Mouse (Mus musculus) lung, postnatal 4 days (tissue): ENCODE measurements at regions not wholly inside any gene's neighbourhood (a gene's known extent, or its start where the extent isn't known, plus 50 kb on each side); places are given as distances from the start of the nearest gene placed in this dataset.
"Not testable (repeated sequence)": the region's sequence is repeated elsewhere in the genome, so short reads cannot be mapped to it uniquely, and the experiment has no call there.

Source experiments
- DNase-seq, 2 experiments: peaks; one replicate each; pipeline ENCODE4 v3.0.0; 2021

GRCm38 (mm10) chr5:18502831-18503230, 142.7 kb upstream of the Gnai1 start:
- DNase-seq = no peak

- no peak for DNase-seq
Measured at GRCm38 (mm10) chr5:18494305-18494704, 134.2 kb upstream of the Gnai1 start.

GRCm38 (mm10) chr5:18489709-18490108, 129.6 kb upstream of the Gnai1 start:
- no peak for DNase-seq

- no peak for DNase-seq
Measured at GRCm38 (mm10) chr5:18487076-18487772, 127.1 kb upstream of the Gnai1 start.

- DNase-seq = no peak
Measured at GRCm38 (mm10) chr5:18484376-18484775, 124.2 kb upstream of the Gnai1 start.

- DNase-seq = no peak
Measured at GRCm38 (mm10) chr5:18478420-18478819, 118.3 kb upstream of the Gnai1 start.

GRCm38 (mm10) chr5:18477372-18478017, 117.3 kb upstream of the Gnai1 start:
- no peak for DNase-seq

GRCm38 (mm10) chr5:18472114-18472513, 112.0 kb upstream of the Gnai1 start:
- no peak for DNase-seq

- DNase-seq = no peak
Measured at GRCm38 (mm10) chr5:18457771-18458170, 97.6 kb upstream of the Gnai1 start.

- DNase-seq = no peak
Measured at GRCm38 (mm10) chr5:18456196-18456595, 96.0 kb upstream of the Gnai1 start.

GRCm38 (mm10) chr5:18452871-18453757, 93.0 kb upstream of the Gnai1 start:
- DNase-seq = not testable (repeated sequence)

- no peak for DNase-seq
Measured at GRCm38 (mm10) chr5:18449261-18449660, 89.1 kb upstream of the Gnai1 start.

- no peak for DNase-seq
Measured at GRCm38 (mm10) chr5:18448330-18448670, 88.1 kb upstream of the Gnai1 start.

- DNase-seq = no peak
Measured at GRCm38 (mm10) chr5:18447665-18448329, 87.6 kb upstream of the Gnai1 start.

GRCm38 (mm10) chr5:18445969-18446368, 85.8 kb upstream of the Gnai1 start:
- peak in 1 of 2 experiments; percentile 54 for DNase-seq

GRCm38 (mm10) chr5:18439986-18440385, 79.8 kb upstream of the Gnai1 start:
- DNase-seq = no peak

GRCm38 (mm10) chr5:18439281-18439680, 79.1 kb upstream of the Gnai1 start:
- no peak for DNase-seq

- DNase-seq = no peak
Measured at GRCm38 (mm10) chr5:18436099-18436748, 76.1 kb upstream of the Gnai1 start.

GRCm38 (mm10) chr5:18434245-18434644, 74.1 kb upstream of the Gnai1 start:
- DNase-seq = no peak

GRCm38 (mm10) chr5:18433287-18433686, 73.1 kb upstream of the Gnai1 start:
- DNase-seq = no peak

GRCm38 (mm10) chr5:18425098-18425497, 64.9 kb upstream of the Gnai1 start:
- no peak for DNase-seq

GRCm38 (mm10) chr5:18414892-18415291, 54.7 kb upstream of the Gnai1 start:
- no peak for DNase-seq
